Mouse (Mus musculus) ES-E14 (cell line): Measurements from ENCODE around the gene Kcna3. TPM values are rescaled to one million over a fixed set of nuclear protein-coding genes. Genes with fewer than 3 reads are reported as not detected.

Source experiments
- DNase-seq: peaks from one replicate; pipeline ENCODE4 v3.0.0-alpha.2; 2013; ENCODE audit warnings: low read depth, low spot score
- H3K27ac ChIP-seq: 2 replicates; pipeline ENCODE4 v1.5.1; 2012; ENCODE audit warnings: low read depth, mild to moderate bottlenecking, low read length, moderate library complexity, mixed read lengths; ENCODE audit not compliant: poor library complexity, insufficient read depth, severe bottlenecking
- H3K36me3 ChIP-seq: 2 replicates; pipeline ENCODE4 v1.6.1; 2012; ENCODE audit warnings: mild to moderate bottlenecking, low read length, moderate library complexity, mixed read lengths; ENCODE audit not compliant: control insufficient read depth, poor library complexity, insufficient read depth, severe bottlenecking
- H3K4me1 ChIP-seq, 2 experiments: fragments of 150-350 bp in 1 of 2; sonication (generic) in 1 of 2; 2 replicates each; pipeline ENCODE4 v1.6.1; 2012; ENCODE audit warnings: low read length in 2 of 2, mild to moderate bottlenecking in 1 of 2, mixed read lengths in 1 of 2; ENCODE audit not compliant: control insufficient read depth in 2 of 2, insufficient read depth in 2 of 2, poor library complexity in 1 of 2
- H3K4me3 ChIP-seq, 2 experiments: fragments of 150-350 bp in 1 of 2; sonication (generic) in 1 of 2; 2 replicates each; pipeline ENCODE4 v1.5.1; 2012; ENCODE audit warnings: low read length in 2 of 2, low read depth in 1 of 2, mild to moderate bottlenecking in 1 of 2, mixed read lengths in 1 of 2; ENCODE audit not compliant: insufficient read depth in 1 of 2, poor library complexity in 1 of 2, severe bottlenecking in 1 of 2
- H3K9ac ChIP-seq: 2 replicates; pipeline ENCODE4 v1.6.1; 2012; ENCODE audit warnings: low read depth, mild to moderate bottlenecking, low read length, mixed read lengths; ENCODE audit not compliant: poor library complexity, insufficient read depth, severe bottlenecking
- H3K9me3 ChIP-seq: fragments of 150-350 bp; sonication (generic); 2 replicates; pipeline ENCODE4 v1.6.1; 2012; ENCODE audit warnings: low read depth, mild to moderate bottlenecking, low read length; ENCODE audit not compliant: control insufficient read depth, insufficient read depth
- CHD2 ChIP-seq: IDR thresholded peaks from 2 replicates; pipeline ENCODE4 v1.6.1; 2014; ENCODE audit warnings: mild to moderate bottlenecking, low read depth, low read length, inconsistent platforms
- HCFC1 ChIP-seq: IDR thresholded peaks from 2 replicates; pipeline ENCODE4 v1.6.1; 2012; ENCODE audit warnings: low read length, inconsistent platforms, borderline replicate concordance; ENCODE audit not compliant: insufficient read depth
- MAFK ChIP-seq: IDR thresholded peaks from 2 replicates; pipeline ENCODE4 v1.6.1; 2014; ENCODE audit warnings: mild to moderate bottlenecking, low read depth, low read length, inconsistent platforms; ENCODE audit not compliant: insufficient read depth
- ZC3H11A ChIP-seq: IDR thresholded peaks from 2 replicates; pipeline ENCODE4 v1.6.1; 2012; ENCODE audit warnings: low read depth, mild to moderate bottlenecking, inconsistent platforms, low read length, borderline replicate concordance
- ZNF384 ChIP-seq: IDR thresholded peaks from 2 replicates; pipeline ENCODE4 v1.6.1; 2012; ENCODE audit warnings: low read depth, low read length, inconsistent platforms
- in situ Hi-C, 2 experiments: fragments of 600-800 bp; cut with MboI; formaldehyde crosslinking; loops; one replicate each; pipeline ENCODE4 v1.15.1; 2025; ENCODE audit warnings: low sequenced_read_pairs in 2 of 2, inconsistent platforms in 1 of 2; ENCODE audit not compliant: unreplicated experiment in 2 of 2
- total RNA-seq: library from RNA; depleted of rRNA; stranded (reverse); fragments of 300-350 nt; gene quantifications from 2 replicates; pipeline ENCODE4 v1.2.3, GENCODE M21; 2012

Gene Kcna3
- total RNA-seq, 1 experiment: 0.85 TPM

DNA sequence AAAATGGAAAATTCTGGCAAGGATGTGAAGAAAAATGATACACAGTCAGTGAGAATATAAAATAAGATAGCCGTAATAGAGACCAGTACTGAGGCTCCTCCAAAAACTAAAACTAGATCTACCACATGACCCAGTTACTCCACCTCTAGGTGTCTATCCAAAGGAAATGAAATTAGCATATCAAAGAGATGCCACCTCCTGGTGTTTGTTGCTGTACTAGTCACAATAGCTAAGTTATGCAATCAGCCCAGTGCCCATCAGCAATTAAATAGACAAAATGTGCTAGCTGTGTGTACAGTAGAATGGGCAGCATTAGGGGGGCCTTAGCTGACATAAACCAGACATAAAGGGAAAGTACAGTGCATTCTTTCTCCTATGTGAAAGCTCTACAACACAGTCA, 25.5 kb downstream of the Kcna3 start:
- Histone ChIP-seq H3K36me3 (no peaks in the 10 kb centered on the region), H3K9ac (no peak overlapping the region), H3K4me1 (no peaks in the 10 kb centered on the region; a peak in 1 of 4 replicates), H3K9me3 (no peaks in the 10 kb centered on the region), H3K4me3 (no peak overlapping the region), H3K27ac (no peak overlapping the region)
- in situ Hi-C loops: no loop called here
- DNase-seq: no peak
- no peak for TF ChIP-seq MAFK
- TF ChIP-seq CHD2: no peak
- TF ChIP-seq HCFC1: no peak
- no peak for TF ChIP-seq ZC3H11A
- TF ChIP-seq ZNF384: no peak

DNA sequence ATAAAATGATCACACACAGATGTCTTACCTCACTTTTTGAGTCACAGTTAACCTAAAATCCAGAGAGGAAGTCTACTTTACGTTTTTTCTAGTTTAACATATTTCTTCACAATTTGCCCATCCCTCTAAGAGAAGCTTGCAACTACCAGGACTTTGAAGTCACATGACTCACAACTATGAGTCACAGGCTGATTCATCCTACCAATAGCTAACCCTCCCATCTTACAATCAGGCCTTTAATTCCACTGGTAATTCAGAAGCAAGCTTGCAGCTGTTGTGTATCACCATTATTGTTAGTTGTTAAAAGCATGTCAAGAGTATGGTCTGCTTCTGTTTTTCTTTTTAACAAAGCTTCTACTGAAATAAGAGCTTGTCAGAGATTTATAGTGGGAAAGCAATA, 26.8 kb downstream of the Kcna3 start:
- Histone ChIP-seq H3K4me3 (no peak overlapping the region), H3K4me1 (no peaks in the 10 kb centered on the region; a peak in 1 of 4 replicates), H3K36me3 (no peaks in the 10 kb centered on the region), H3K9ac (no peak overlapping the region), H3K27ac (no peak overlapping the region), H3K9me3 (no peaks in the 10 kb centered on the region)
- in situ Hi-C loops: no loop called here
- TF ChIP-seq CHD2: no peak
- TF ChIP-seq ZNF384: no peak
- TF ChIP-seq ZC3H11A: no peak
- TF ChIP-seq HCFC1: no peak
- TF ChIP-seq MAFK: no peak
- DNase-seq: no peak

DNA sequence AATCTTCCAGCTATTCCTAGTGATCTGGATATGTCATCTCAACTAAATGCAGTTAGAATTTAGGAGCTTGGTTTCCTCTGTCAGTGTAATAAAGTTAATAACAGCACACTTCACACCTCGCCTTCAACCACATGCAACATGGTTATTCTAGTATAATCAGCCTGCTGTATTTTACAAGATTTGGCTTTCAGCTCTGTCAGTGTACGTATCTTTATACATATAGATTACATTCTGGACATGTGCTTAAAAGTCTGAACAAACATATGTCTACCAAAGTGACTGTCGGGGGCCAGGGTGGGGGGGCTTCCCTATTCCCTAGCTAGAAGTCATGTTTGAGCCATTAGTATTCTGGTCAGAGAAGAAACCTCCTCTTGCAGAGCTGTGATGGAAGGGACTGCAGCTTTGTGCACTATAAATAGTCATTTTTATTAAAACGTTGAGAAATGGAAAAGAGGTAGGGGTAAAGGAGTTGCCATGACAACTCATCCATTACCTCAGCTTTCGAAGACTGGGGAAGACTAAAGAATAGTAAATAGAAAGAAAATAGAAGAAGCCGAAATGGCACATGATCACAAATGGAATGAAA, 29.6 kb downstream of the Kcna3 start:
- Histone ChIP-seq H3K36me3 (no peaks in the 10 kb centered on the region), H3K9ac (no peak overlapping the region), H3K4me3 (no peak overlapping the region), H3K27ac (no peak overlapping the region), H3K9me3 (no peaks in the 10 kb centered on the region), H3K4me1 (no peaks in the 10 kb centered on the region; a peak in 1 of 4 replicates)
- TF ChIP-seq HCFC1 (no peak), ZC3H11A (no peak), CHD2 (no peak), ZNF384 (no peak), MAFK (no peak)
- no peak for DNase-seq
- in situ Hi-C loops: no loop called here

DNA sequence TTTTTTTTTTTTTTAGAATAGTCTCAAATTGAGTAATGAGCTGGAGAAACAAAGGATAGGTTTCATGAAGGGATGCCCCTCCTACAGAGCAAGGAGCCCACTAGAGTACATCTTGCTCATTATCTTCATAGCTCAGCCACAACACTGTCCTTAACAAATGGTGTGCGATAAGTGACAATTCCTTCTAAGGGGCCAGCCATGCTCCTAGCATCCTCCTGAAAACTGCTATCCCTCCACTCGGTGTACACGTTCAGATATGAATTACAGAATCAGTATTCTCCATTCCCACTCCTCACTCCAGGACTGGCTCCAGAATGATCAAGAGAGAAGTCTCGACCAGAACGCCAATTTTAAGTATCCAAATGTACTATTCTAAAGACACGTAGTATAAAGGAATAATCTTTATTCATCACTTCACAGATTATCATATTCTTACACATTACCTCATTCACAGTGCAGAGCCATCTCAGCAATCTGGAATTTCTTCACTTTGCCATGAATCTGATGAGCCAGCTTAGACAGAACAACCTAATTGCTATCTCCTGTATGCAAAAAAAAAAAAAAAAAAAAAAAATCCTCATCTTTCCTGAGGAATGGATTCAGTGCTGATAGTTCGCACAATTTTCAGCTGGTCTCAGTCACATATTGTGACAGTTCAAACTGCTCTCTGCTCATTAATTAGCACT, 30.3 kb downstream of the Kcna3 start:
- H3K36me3 ChIP-seq: no peaks in the 10 kb centered on the region
- H3K4me3 ChIP-seq: no peak overlapping the region
- TF ChIP-seq CHD2: no peak
- no peak overlapping the region for H3K27ac ChIP-seq
- no peak for DNase-seq
- no peak overlapping the region for H3K9ac ChIP-seq
- in situ Hi-C loops: no loop called here
- no peaks in the 10 kb centered on the region for H3K9me3 ChIP-seq
- H3K4me1 ChIP-seq: no peaks in the 10 kb centered on the region; a peak in 1 of 4 replicates

DNA sequence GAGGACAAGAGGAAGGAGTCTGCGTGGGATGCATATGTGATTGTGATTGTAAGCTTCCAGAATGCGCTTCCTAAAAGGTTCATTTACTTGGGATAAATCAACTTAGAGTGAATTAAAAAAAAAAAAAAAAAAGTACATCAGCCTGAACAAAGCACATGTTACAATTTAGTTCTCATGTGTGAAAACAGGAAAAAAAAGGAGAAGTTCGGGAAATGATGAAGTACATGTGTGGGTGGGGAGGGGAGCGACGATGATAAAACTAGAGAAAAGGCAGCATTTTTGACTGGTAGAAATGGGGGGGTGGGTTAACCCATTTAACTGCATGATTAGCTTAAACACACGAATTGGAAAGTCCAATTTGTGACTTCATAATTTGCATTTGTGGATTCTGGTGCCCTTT, 31.3 kb downstream of the Kcna3 start:
- Histone ChIP-seq H3K27ac (no peak overlapping the region), H3K4me3 (no peak overlapping the region), H3K9me3 (no peaks in the 10 kb centered on the region), H3K36me3 (no peaks in the 10 kb centered on the region), H3K4me1 (no peaks in the 10 kb centered on the region), H3K9ac (no peak overlapping the region)
- TF ChIP-seq ZNF384 (no peak), MAFK (no peak), CHD2 (no peak), HCFC1 (no peak), ZC3H11A (no peak)
- in situ Hi-C loops: no loop called here
- no peak for DNase-seq
